Mouse (Mus musculus) B cell, adult 2 months (primary cell): ENCODE results near the gene Prr19.
"Not testable (repeated sequence)": the region's sequence is repeated elsewhere in the genome, so short reads cannot be mapped to it uniquely, and the experiment has no call there.

ENCODE experiments used
- DNase-seq, 2 experiments: peaks; one replicate each; pipeline ENCODE4 v3.0.0; 2022

Prr19 gene

GRCm38 (mm10) chr7:25301063-25301462, at the start of gene Prr19:
Gene Prr19 (plus strand): TSS chr7:25301411.
- no peak for DNase-seq

DNA sequence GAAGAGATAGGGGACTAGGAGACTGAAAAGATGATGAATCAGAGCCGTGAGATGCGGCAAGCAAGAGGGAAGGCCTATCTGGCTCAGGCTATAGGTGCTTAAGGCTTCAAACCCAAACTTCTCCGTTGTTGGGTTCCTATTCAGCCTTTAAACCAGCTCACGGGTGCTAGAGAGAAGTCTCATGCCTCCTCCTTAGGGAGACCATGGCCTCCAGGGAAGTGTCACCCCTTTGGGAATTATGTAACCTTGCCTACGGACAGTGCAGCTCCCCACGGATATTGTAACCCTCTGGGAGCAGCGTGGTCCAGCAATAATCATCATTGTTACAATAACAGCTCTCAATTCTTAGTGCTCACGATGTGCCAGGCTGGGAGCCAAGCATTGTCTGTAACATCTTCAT, 49.4 kb upstream of the Prr19 start:
- no peak for DNase-seq

GRCm38 (mm10) chr7:25261896-25262295, 39.3 kb upstream of the Prr19 start:
- DNase-seq = no peak

DNA sequence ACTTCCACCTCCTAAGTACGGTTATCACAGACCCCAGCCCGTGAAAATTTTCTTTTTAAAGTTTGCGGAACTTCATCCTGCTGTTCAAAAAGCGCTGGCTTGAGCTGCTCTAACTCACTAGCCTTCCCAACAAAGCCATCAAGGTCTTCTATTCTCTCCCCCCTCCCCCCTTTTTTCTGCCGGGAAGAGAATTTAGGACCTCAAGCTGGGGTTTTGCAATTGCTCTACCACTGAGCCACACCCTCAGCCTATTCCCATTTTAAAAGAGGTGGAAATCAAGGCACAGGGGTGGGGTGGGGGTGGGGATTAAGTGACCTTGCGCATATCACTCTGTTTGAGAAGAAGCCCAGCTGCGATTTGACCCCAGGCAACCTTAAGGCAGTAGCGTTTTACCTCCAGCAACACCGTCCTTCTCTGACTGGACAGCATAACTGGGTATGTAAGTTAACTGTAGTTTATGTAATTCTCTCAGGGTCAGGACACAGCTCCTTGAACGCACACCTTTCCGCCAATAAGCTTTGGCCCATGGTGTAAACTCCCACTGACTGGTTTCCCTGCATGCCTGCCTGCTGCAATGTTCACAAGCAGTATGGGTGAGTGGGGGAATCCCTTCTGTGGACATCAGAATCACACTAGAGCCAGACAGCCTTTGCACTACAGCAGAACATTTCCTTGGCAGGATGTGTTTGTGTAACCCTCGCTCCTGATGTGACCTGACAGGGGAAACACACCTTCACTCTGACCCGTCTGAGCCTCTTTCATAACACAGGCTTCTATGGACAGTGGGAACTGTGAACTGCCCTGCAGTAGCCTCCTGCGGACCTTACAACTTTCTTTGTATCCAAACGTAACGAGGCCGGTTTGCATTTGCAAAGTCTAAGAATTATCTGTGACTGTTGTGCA, 37.0 kb upstream of the Prr19 start:
- no peak for DNase-seq

- DNase-seq = not testable (repeated sequence)
Measured at GRCm38 (mm10) chr7:25265743-25266142, 35.5 kb upstream of the Prr19 start.

DNA sequence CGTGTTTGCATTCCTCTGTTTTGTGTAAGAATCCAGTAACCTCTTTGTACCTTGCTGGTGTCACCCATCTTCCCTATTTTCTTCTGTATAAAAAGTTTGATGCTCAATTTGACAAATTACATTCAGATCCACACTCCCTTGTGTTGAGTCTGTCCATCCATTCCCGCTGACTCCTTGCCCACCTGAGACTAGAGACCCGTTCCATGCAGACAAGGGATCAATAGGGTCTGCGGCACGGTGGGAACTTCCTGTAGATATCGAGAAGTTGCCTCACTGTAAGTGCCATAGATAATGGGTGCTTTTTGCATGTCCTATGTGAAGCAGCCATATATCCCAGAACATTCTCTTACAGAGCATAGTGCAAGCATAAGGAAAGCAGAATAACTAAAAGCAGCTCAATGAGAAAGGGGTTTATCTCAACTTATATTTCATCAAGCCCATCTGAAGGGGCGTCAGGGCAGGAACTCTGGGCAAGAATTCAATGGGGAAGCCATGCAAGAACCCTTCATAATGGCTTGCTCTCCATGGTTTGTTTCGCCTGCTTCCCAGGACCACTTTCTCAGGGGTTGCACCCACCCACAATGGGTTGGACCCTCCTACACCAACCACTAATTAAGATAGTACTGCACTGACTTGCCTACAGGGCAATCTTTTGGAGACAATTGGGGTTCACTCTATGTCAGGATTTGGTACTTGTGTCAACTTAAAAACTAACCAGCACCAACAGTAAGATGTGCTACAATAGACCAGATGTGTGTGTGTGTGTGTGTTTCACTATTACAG, 34.8 kb upstream of the Prr19 start:
- no peak for DNase-seq

DNA sequence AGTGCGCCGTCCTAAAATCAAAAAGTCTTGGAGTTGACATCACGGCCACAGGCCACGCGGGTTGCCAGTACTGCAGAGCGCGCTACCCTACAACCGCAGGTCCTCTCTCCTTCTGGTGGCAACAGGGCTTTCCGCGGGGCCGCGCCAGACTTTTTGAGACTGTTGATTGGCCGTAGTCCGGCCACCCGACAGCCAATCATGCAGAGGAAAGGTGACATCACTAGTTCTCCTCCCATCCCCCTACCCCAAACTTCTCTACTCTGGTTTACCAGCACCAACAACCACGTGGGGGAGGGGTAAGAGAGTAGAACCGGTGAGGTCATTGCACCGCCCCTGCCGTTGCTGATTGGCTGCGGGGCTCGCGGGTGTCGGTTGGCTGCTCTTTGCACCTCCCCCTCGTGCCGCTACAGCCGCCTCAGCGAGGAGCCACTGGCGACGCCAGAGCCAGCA, 33.9 kb upstream of the Prr19 start, which contains the start of gene Cic:
TSS of gene Cic (plus strand) at position 404 of the 450 bp plus-strand sequence.
- peak; percentile 98 to 99 for DNase-seq

DNA sequence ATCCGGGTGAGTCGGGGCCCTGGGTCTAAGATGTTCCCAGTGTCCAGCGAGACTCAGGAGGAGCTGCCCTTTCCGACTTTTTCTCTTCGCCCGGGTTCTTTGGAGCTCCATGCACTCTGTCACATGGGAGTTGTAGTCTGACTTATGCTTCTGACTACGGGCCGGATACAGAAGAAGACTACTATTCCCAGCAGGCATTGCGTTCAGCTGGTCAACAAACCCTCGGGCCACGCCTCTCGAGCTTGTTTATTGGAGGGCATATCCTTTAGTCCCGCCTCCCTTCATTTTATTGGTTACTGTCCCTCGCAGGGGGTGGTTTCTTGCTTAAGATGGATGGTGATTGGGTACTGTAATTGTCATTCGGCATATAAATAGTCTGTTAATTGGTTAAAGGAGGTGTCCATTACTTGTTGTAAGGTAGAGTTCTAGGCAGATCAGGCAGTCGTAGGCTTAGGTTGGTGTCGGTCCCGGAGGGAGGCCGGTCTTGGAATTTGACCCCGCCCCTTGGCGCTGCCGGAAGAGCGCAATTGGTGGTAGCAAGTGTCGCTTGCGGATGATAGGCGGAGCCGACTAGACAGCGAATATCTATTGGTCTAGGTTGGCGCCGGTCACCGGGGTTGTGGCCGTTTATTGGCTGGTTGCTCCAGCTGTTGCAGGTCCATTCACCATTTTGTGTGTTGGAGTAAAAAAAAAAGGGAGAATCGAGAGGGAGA, 33.3 kb upstream of the Prr19 start:
- peak; percentile 97 to 98 for DNase-seq

GRCm38 (mm10) chr7:25268588-25268987, 32.6 kb upstream of the Prr19 start:
- no peak for DNase-seq

- DNase-seq = peak in 1 of 2 experiments; percentile 30
Measured at GRCm38 (mm10) chr7:25269029-25269428, 32.2 kb upstream of the Prr19 start.

DNA sequence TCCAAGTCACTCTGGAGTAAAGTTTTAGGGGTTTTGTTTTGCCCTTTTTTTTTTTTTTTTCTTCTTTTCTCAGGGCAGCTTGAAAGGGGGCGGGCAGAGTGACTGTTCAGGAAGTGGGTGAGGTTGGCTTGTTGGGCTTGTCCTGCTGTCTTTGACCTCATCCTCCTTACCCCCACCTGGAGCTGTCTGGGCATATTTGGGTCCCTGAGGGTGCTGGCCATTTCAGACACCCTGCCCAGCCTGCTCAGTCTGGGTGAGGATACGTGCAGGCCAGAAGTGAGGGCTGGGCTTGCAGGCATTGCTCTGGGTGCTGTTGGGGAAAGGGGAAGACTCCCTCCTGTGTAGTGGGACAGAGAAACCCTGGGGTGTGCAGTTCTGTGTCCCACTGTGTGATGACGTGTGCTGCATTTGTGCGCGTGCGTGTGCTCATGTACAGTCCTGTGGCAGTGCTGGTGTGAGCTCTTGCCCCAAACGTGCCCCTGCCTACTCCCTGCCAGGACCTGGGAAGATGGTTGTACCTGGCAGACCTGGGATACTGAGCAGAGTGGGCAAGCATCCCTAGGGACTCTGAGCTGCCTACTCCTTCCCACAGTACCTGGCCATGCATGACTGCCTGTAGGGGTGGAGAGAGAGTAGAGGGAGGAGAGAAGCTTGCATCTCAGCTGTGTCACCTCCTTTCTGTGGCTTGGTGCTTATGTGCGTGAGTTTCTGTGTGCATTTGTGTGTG, 31.5 kb upstream of the Prr19 start:
- DNase-seq = peak; percentile 48 to 49

DNA sequence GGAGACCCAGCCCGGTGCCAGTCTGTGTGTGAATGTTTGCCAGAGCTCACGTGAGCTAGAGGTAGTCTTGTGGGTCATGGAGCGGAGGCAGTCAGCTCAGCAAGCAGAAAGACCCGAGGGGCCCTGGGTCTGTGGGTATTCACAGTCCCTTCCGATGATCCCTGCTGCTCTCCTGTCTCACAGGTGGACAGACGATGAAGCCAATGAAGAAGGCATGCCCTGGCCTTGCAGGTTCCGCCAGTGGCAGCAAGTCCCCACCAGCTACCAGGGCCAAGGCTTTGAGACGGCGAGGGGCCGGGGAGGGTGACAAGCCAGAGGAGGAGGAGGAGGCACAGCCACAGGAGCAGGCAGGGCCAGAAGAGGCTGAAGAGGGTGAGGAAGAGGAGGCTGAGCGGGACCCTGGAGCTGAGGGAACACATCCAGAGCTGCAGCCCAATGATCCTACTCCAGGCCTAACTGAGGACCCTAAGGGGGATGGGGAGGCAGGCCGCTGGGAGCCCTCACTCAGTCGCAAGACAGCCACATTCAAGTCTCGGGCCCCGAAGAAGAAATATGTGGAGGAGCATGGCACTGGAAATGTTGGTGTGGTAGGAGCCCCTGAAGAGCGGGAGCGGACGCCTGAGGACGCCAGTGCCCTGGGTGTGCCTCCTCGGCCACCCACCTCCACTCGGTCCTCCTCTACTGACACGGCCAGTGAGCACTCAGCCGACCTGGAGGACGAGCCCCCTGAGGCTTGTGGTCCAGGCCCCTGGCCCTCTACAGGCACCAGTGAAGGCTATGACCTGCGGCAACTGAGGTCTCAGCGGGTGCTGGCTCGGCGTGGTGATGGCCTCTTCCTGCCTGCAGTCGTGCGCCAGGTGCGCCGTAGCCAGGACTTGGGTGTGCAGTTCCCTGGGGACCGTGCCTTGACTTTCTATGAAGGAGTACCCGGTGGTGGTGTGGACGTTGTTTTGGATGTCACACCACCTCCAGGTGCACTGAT, 30.3 kb upstream of the Prr19 start:
- peak in 1 of 2 experiments; percentile 7 for DNase-seq

DNA sequence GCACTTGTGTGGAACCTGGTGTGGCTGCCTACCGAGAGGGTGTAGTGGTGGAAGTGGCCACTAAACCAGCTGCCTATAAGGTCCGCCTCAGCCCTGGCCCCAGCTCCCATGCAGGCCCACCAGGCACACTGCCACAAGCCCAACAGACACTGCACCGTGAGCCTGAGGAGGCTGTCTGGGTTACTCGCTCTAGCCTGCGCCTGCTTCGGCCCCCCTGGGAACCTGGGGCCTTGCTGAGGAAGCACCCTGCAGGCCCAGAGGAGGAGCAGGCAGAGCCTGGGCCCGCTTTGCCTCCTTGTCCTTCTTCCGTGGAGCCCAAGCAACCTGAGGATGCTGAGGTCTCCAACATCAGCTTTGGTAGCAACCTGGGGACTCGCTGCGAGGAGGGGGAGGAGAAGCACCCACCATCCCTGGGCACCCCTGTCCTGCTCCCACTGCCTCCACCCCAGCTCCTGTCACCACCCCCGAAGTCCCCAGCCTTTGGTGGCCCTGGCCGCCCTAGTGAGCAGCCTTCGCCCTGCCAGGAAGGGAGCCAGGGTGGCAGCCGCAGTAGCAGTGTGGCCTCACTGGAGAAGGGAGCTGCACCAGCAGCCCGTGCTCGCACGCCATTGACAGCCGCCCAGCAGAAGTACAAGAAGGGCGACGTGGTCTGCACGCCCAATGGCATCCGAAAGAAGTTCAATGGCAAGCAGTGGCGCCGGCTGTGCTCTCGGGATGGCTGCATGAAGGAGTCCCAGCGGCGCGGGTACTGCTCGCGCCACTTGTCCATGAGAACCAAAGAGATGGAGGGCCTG, 29.4 kb upstream of the Prr19 start:
- no peak for DNase-seq

- DNase-seq = no peak
Measured at GRCm38 (mm10) chr7:25272445-25273258, 28.6 kb upstream of the Prr19 start.

GRCm38 (mm10) chr7:25273259-25274241, 27.7 kb upstream of the Prr19 start:
- DNase-seq = no peak

- DNase-seq = no peak
Measured at GRCm38 (mm10) chr7:25274571-25274970, 26.6 kb upstream of the Prr19 start.

- no peak for DNase-seq
Measured at GRCm38 (mm10) chr7:25274996-25275395, 26.2 kb upstream of the Prr19 start.
